Comparison of ENCODE assay signal across 8 mouse cellular contexts in the genomic region with DNA sequence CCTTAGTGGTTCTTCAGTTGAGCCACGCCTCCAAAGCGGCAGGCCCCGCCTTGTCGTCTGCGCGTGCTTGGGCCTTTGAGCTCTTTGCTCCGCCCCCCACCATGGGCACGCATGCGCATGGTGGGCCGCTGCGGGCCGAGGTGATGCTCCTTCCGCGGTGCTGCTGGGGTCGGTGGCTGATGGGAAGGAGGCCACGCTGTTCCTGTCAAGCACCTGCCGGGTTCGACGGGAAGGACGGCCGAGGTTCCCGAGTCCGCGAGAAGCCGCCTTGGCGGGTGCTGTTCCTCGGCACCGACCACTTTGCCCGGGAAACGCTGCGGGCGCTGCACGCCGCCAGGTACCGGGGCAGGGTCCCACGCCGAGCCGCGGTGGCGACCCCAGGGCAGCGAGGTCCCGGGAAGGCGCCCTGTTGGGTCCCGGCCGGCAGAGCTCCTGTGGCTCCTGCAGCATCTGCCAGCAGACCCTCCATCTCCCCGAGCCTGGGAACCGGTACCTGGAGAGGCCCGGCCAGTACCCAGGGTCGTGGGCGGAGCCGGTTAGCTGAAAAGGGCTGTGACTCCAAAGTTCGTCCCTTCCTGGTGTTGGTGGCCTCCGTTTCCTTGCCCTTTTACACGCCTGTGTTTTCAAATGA. TPM values are rescaled to one million over a fixed set of nuclear protein-coding genes. Genes with fewer than 3 reads are reported as not detected.
DNase-seq lines count a peak whose midpoint lies in the region; ATAC-seq and TF ChIP-seq lines count a peak whose summit lies in the region.

A gene (plus strand): TSS at position 112 of the 631 bp plus-strand sequence.

- peak; percentile 97 for DNase-seq in brain, embryonic 14.5 days (ENCODE audit: low read depth)
- DNase-seq in kidney, postnatal 0 days (ENCODE audit: low spot score): peak; percentile 95
- DNase-seq in liver, embryonic 11.5 days (ENCODE audit: low spot score): peak; percentile 92
- DNase-seq in naive thymus-derived CD4-positive, alpha-beta T cell, adult 2 months (ENCODE audit: low read depth): peak; percentile 99

- H3K36me3 ChIP-seq in C2C12 (ENCODE audit: control insufficient read depth, insufficient read depth): no peaks in the 10 kb centered on the region
- H3K36me3 ChIP-seq in erythroblast, embryonic 14.5 days (ENCODE audit: control insufficient read depth): peaks cover 12% of the 10 kb centered on the region
- peaks cover 17% of the 10 kb centered on the region for H3K36me3 ChIP-seq in heart, embryonic 12.5 days
- 0 out of 2 replicates have a peak, but pooled peaks cover 9% of the 10 kb centered on the region for H3K36me3 ChIP-seq in kidney, postnatal 0 days (ENCODE audit: insufficient read depth, low read length)
- peaks cover 2% of the 10 kb centered on the region; the same call in 1 of the 2 replicates for H3K36me3 ChIP-seq in liver, embryonic 11.5 days (ENCODE audit: control insufficient read depth, insufficient read depth, low read length)
- peaks cover 9% of the 10 kb centered on the region for H3K36me3 ChIP-seq in stomach, embryonic 14.5 days (ENCODE audit: control insufficient read depth, insufficient read depth, low read length)

- no peak for TF ChIP-seq CTCF in C2C12 (IDR thresholded peaks at IDR 0.05; ENCODE audit: control insufficient read depth, insufficient read depth, insufficient read length)
- TF ChIP-seq CTCF in brain, embryonic 14.5 days (IDR thresholded peaks at IDR 0.05; ENCODE audit: borderline replicate concordance, extremely low read depth, insufficient read depth, insufficient read length): no peak
- no peak for TF ChIP-seq CTCF in kidney, postnatal 0 days (IDR thresholded peaks at IDR 0.05; ENCODE audit: low read depth)

- peaks cover 13% of the 10 kb centered on the region for H3K79me2 ChIP-seq in C2C12 (ENCODE audit: control insufficient read depth, insufficient read depth)

- H3K9me3 ChIP-seq in erythroblast, embryonic 14.5 days (ENCODE audit: control insufficient read depth, low read length): no peaks in the 10 kb centered on the region; the same call in 1 of the 2 replicates
- H3K9me3 ChIP-seq in heart, embryonic 12.5 days (replicated peaks): no peaks in the 10 kb centered on the region; the same call in 1 of the 2 replicates
- H3K9me3 ChIP-seq in kidney, postnatal 0 days (replicated peaks; ENCODE audit: low read length): no peaks in the 10 kb centered on the region
- no peaks in the 10 kb centered on the region for H3K9me3 ChIP-seq in liver, embryonic 11.5 days (ENCODE audit: control insufficient read depth, low read length)
- H3K9me3 ChIP-seq in stomach, embryonic 14.5 days (ENCODE audit: control insufficient read depth, low read depth, low read length): no peaks in the 10 kb centered on the region

- peaks cover 24% of the 10 kb centered on the region for H3K4me1 ChIP-seq in erythroblast, embryonic 14.5 days (ENCODE audit: control insufficient read depth)
- H3K4me1 ChIP-seq in heart, embryonic 12.5 days (replicated peaks): peaks cover 4% of the 10 kb centered on the region; the same call in 1 of the 2 replicates
- H3K4me1 ChIP-seq in kidney, postnatal 0 days (replicated peaks; ENCODE audit: insufficient read depth, low read length): no peaks in the 10 kb centered on the region
- H3K4me1 ChIP-seq in liver, embryonic 11.5 days (replicated peaks; ENCODE audit: control insufficient read depth, insufficient read depth, low read length): no peaks in the 10 kb centered on the region
- no peaks in the 10 kb centered on the region for H3K4me1 ChIP-seq in stomach, embryonic 14.5 days (ENCODE audit: control insufficient read depth, insufficient read depth, low read length)

- peak; percentile 67; the same call in 1 of the 2 replicates for TF ChIP-seq POLR2A in brain, embryonic 14.5 days (IDR thresholded peaks at IDR 0.05; ENCODE audit: borderline replicate concordance, extremely low read depth, insufficient read depth, insufficient read length, poor library complexity, severe bottlenecking)

- H3K27me3 ChIP-seq in C2C12 (ENCODE audit: control insufficient read depth, insufficient read depth, insufficient read length): no peaks in the 10 kb centered on the region
- H3K27me3 ChIP-seq in erythroblast, embryonic 14.5 days (ENCODE audit: control insufficient read depth): peaks cover 4% of the 10 kb centered on the region
- H3K27me3 ChIP-seq in heart, embryonic 12.5 days (replicated peaks): no peaks in the 10 kb centered on the region
- no peaks in the 10 kb centered on the region for H3K27me3 ChIP-seq in kidney, postnatal 0 days (ENCODE audit: insufficient read depth, low read length)
- H3K27me3 ChIP-seq in liver, embryonic 11.5 days (replicated peaks; ENCODE audit: control insufficient read depth, insufficient read depth, low read length): no peaks in the 10 kb centered on the region
- no peaks in the 10 kb centered on the region for H3K27me3 ChIP-seq in stomach, embryonic 14.5 days (ENCODE audit: control insufficient read depth, insufficient read depth, low read length)

- peak within 1 kb of the TSS; percentile 91 for H3ac ChIP-seq in C2C12 (ENCODE audit: control insufficient read depth, insufficient read length, low read depth)

- peak; percentile 91 for ATAC-seq in heart, embryonic 12.5 days (ENCODE audit: insufficient number of reproducible peaks, low FRiP score)
- peak; percentile 87 for ATAC-seq in kidney, postnatal 0 days (replicated peaks; ENCODE audit: low FRiP score, low read depth)
- peak; percentile 89 for ATAC-seq in liver, embryonic 11.5 days (replicated peaks; ENCODE audit: low FRiP score)
- peak; percentile 90 for ATAC-seq in stomach, embryonic 14.5 days (ENCODE audit: insufficient number of reproducible peaks, insufficient read depth, low FRiP score, low read depth)

- peaks cover 5% of the 10 kb centered on the region for H3K79me3 ChIP-seq in C2C12 (ENCODE audit: low read depth)

- peak within 1 kb of the TSS; percentile 82 for H3K9ac ChIP-seq in heart, embryonic 12.5 days
- H3K9ac ChIP-seq in kidney, postnatal 0 days (ENCODE audit: low read depth, low read length): peak within 1 kb of the TSS; percentile 82
- H3K9ac ChIP-seq in liver, embryonic 11.5 days (ENCODE audit: low read depth, low read length): peak within 1 kb of the TSS; percentile 81
- peak within 1 kb of the TSS; percentile 64 for H3K9ac ChIP-seq in stomach, embryonic 14.5 days (replicated peaks; ENCODE audit: low read depth, low read length)

- WGBS in heart, embryonic 12.5 days: under 1% methylated on average over 54 of the region's 54 CpGs
- under 1% methylated on average over 54 of the region's 54 CpGs for WGBS in kidney, postnatal 0 days
- WGBS in liver, embryonic 11.5 days: under 1% methylated on average over 54 of the region's 54 CpGs
- under 1% methylated on average over 54 of the region's 54 CpGs for WGBS in stomach, embryonic 14.5 days

- peak within 1 kb of the TSS; percentile 82 for H3K4me3 ChIP-seq in C2C12 (ENCODE audit: insufficient read depth, poor library complexity, severe bottlenecking)
- H3K4me3 ChIP-seq in erythroblast, embryonic 14.5 days (replicated peaks): peak within 1 kb of the TSS; percentile 78
- H3K4me3 ChIP-seq in heart, embryonic 12.5 days: peak within 1 kb of the TSS; percentile 85
- peak within 1 kb of the TSS; percentile 95 for H3K4me3 ChIP-seq in kidney, postnatal 0 days (replicated peaks; ENCODE audit: low read depth, low read length)
- peak within 1 kb of the TSS; percentile 95 for H3K4me3 ChIP-seq in liver, embryonic 11.5 days (ENCODE audit: low read depth, low read length)
- peak within 1 kb of the TSS; percentile 79 for H3K4me3 ChIP-seq in stomach, embryonic 14.5 days (ENCODE audit: low read depth, low read length)

- H3K27ac ChIP-seq in heart, embryonic 12.5 days (ENCODE audit: poor library complexity, severe bottlenecking): no peak within 1 kb of the TSS
- no peak within 1 kb of the TSS for H3K27ac ChIP-seq in kidney, postnatal 0 days
- no peak within 1 kb of the TSS for H3K27ac ChIP-seq in liver, embryonic 11.5 days (ENCODE audit: low read depth, low read length)
- H3K27ac ChIP-seq in stomach, embryonic 14.5 days (ENCODE audit: low read length): no peak within 1 kb of the TSS

- H3K4me2 ChIP-seq in heart, embryonic 12.5 days: peak within 1 kb of the TSS; percentile 73
- H3K4me2 ChIP-seq in kidney, postnatal 0 days (ENCODE audit: low read length): peak within 1 kb of the TSS; percentile 92
- H3K4me2 ChIP-seq in liver, embryonic 11.5 days: peak within 1 kb of the TSS; percentile 71
- H3K4me2 ChIP-seq in stomach, embryonic 14.5 days (replicated peaks; ENCODE audit: low read depth, low read length): peak within 1 kb of the TSS; percentile 49

TF ChIP-seq in C2C12, 6 proteins besides CTCF, POLR2A, EP300 and RAD21:
- TF ChIP-seq FOSL1 (IDR thresholded peaks at IDR 0.05; ENCODE audit: insufficient read depth, low read length, poor library complexity, severe bottlenecking) (no peak), MAX (IDR thresholded peaks at IDR 0.05) (peak; percentile 18)

RNA-seq across cellular contexts. Expression of the gene that starts here (rescaled TPM):
- 7.1 TPM for polyA plus RNA-seq in C2C12 (2012; fragmentation: generic; extraction: Trizol)
- polyA plus RNA-seq in brain, embryonic 14.5 days (2012; rRNA removed): 19.9 and 22.9 TPM in 2 replicates
- 0.14 and 0.22 TPM in 2 replicates for polyA plus RNA-seq in erythroblast, embryonic 14.5 days (2012)
- 17.5 and 17.9 TPM in 2 replicates for polyA plus RNA-seq in heart, embryonic 12.5 days (2016; fragmentation: Nextera tagmentation; extraction: Ambion mirVana)
- 19.2 and 20.6 TPM in 2 replicates for polyA plus RNA-seq in kidney, postnatal 0 days (2015; fragmentation: Nextera tagmentation; extraction: Ambion mirVana)
- polyA plus RNA-seq in liver, embryonic 11.5 days (2014; fragmentation: Nextera tagmentation; extraction: Ambion mirVana): 20.2 and 20.3 TPM in 2 replicates
- polyA plus RNA-seq in stomach, embryonic 14.5 days (2014; fragmentation: Nextera tagmentation; extraction: Ambion mirVana): 19.0 and 24.1 TPM in 2 replicates
